ENCODE assay signal across 8 mouse cellular contexts in genomic region chr16:4606431-4607084, GRCm38 (mm10). TPM values are rescaled to one million over a fixed set of nuclear protein-coding genes. Genes with fewer than 3 reads are reported as not detected.
DNase-seq lines count a peak whose midpoint lies in the region; TF ChIP-seq lines count a peak whose summit lies in the region.

No protein-coding gene starts in this region.

- intact Hi-C loops in heart, postnatal 25 days (cut with DNase I), result loop anchor here (1.0 to 5.0 kb wide), 5 partner anchors 14 to 304 kb away; no protein-coding TSS in a partner anchor

- H3K27me3 ChIP-seq in midbrain, embryonic 10.5 days (ENCODE audit: low read depth, poor library complexity, severe bottlenecking), result no peaks in the 10 kb centered on the region

- TF ChIP-seq POLR2A in embryonic fibroblast, embryonic 13.5 days (IDR thresholded peaks at IDR 0.05; ENCODE audit: low read depth, low read length), result no peak

- peaks cover 33% of the 10 kb centered on the region for H3K36me3 ChIP-seq in midbrain, embryonic 10.5 days

- TF ChIP-seq CTCF in embryonic fibroblast, embryonic 13.5 days (IDR thresholded peaks at IDR 0.05; ENCODE audit: borderline replicate concordance, insufficient read depth, low read length), result peak; percentile 37; the same call in 1 of the 2 replicates

- H3K4me3 ChIP-seq in embryonic fibroblast, embryonic 13.5 days (ENCODE audit: insufficient read depth, low read length), result no peak overlapping the region
- no peak overlapping the region for H3K4me3 ChIP-seq in midbrain, embryonic 10.5 days

- peak; percentile 51 for DNase-seq in thymus, postnatal 4 days
- DNase-seq in thymus, postnatal 14 days, result no peak
- peak; percentile 42 for DNase-seq in heart, postnatal 25 days (ENCODE audit: low spot score)
- DNase-seq in kidney, postnatal 36 days, result peak; percentile 79 to 83
- no peak for DNase-seq in midbrain, embryonic 10.5 days (ENCODE audit: low spot score)
- no peak for DNase-seq in frontal cortex, postnatal 14 days (ENCODE audit: low spot score in 2 of 2)
- no peak for DNase-seq in Muller cell, postnatal 12 days (ENCODE audit: inconsistent ontology term)

- WGBS in midbrain, embryonic 10.5 days, result 48% methylated on average over 5 of the region's 5 CpGs

- H3K4me1 ChIP-seq in embryonic fibroblast, embryonic 13.5 days (ENCODE audit: control insufficient read depth, insufficient read depth, low read length), result peaks cover 41% of the 10 kb centered on the region
- H3K4me1 ChIP-seq in midbrain, embryonic 10.5 days, result peaks cover 67% of the 10 kb centered on the region

- no peak overlapping the region for H3K27ac ChIP-seq in embryonic fibroblast, embryonic 13.5 days (ENCODE audit: insufficient read depth, low read length)
- peak overlapping the region; percentile 72 for H3K27ac ChIP-seq in midbrain, embryonic 10.5 days (replicated peaks)

- no peaks in the 10 kb centered on the region for H3K9me3 ChIP-seq in midbrain, embryonic 10.5 days (replicated peaks)

RNA-seq across cellular contexts. Expression of gene Glis2, which starts 12.0 kb away (rescaled TPM):
- 52.2 and 64.0 TPM in 2 replicates for polyA plus RNA-seq in embryonic fibroblast, embryonic 13.5 days (2011; ENCODE audit: insufficient read length, low read depth, missing spikeins)
- total RNA-seq in heart, postnatal 25 days (2021), result 10 to 100 TPM; 16.6 to 20.3 TPM
- polyA plus RNA-seq in midbrain, embryonic 10.5 days (2016; fragmentation: Nextera tagmentation; extraction: Ambion mirVana), result 23.0 and 23.6 TPM in 2 replicates

RNA-seq across cellular contexts. Expression of gene Pam16, which starts 18.2 kb away (rescaled TPM):
- 30.5 and 33.1 TPM in 2 replicates for polyA plus RNA-seq in embryonic fibroblast, embryonic 13.5 days (2011; ENCODE audit: insufficient read length, low read depth, missing spikeins)
- total RNA-seq in heart, postnatal 25 days (2021), result 100 to 1,000 TPM; 129 to 141 TPM
- 91.0 and 94.8 TPM in 2 replicates for polyA plus RNA-seq in midbrain, embryonic 10.5 days (2016; fragmentation: Nextera tagmentation; extraction: Ambion mirVana)

RNA-seq across cellular contexts. Expression of gene Vasn, which starts 33.2 kb away (rescaled TPM):
- 72.1 and 79.5 TPM in 2 replicates for polyA plus RNA-seq in embryonic fibroblast, embryonic 13.5 days (2011; ENCODE audit: insufficient read length, low read depth, missing spikeins)
- 10 to 100 TPM in 1 of 2 experiments, 1 to 10 TPM in 1; 9.8 to 12.0 TPM for total RNA-seq in heart, postnatal 25 days (2021)
- 9.0 and 10.6 TPM in 2 replicates for polyA plus RNA-seq in midbrain, embryonic 10.5 days (2016; fragmentation: Nextera tagmentation; extraction: Ambion mirVana)

RNA-seq across cellular contexts. Expression of gene Dnaja3, which starts 33.2 kb away (rescaled TPM):
- polyA plus RNA-seq in embryonic fibroblast, embryonic 13.5 days (2011; ENCODE audit: insufficient read length, low read depth, missing spikeins), result 39.7 and 47.6 TPM in 2 replicates
- total RNA-seq in heart, postnatal 25 days (2021), result 100 to 1,000 TPM; 149 TPM
- 59.9 and 66.1 TPM in 2 replicates for polyA plus RNA-seq in midbrain, embryonic 10.5 days (2016; fragmentation: Nextera tagmentation; extraction: Ambion mirVana)

RNA-seq across cellular contexts. Expression of gene Tfap4, which starts 46.9 kb away (rescaled TPM):
- 3.4 and 6.9 TPM in 2 replicates for polyA plus RNA-seq in embryonic fibroblast, embryonic 13.5 days (2011; ENCODE audit: insufficient read length, low read depth, missing spikeins)
- 1 to 10 TPM; 3.5 to 4.2 TPM for total RNA-seq in heart, postnatal 25 days (2021)
- polyA plus RNA-seq in midbrain, embryonic 10.5 days (2016; fragmentation: Nextera tagmentation; extraction: Ambion mirVana), result 28.0 and 32.6 TPM in 2 replicates

Comparison
In these comparisons a context has a peak if more than half of its experiments do, and no peak if none do; other contexts are left out.
1. DNase-seq: peak in thymus, postnatal 4 days (single experiment), heart, postnatal 25 days (single experiment) and kidney, postnatal 36 days (2 of 2); none in thymus, postnatal 14 days (single experiment), midbrain, embryonic 10.5 days (single experiment), frontal cortex, postnatal 14 days (0 of 2) and Muller cell, postnatal 12 days (single experiment).